Mouse (Mus musculus) MEL (cell line): ENCODE measurements at regions not wholly inside any gene's neighbourhood (a gene's known extent, or its start where the extent isn't known, plus 50 kb on each side); places are given as distances from the start of the nearest gene placed in this dataset.

Experiments
- CTCF ChIP-seq, 3 experiments: IDR thresholded peaks in 2 of 3; conservative IDR thresholded peaks in 1 of 3; 2 replicates each; pipeline ENCODE4 v1.5.1; 2011 to 2012; ENCODE audit warnings: low read length in 3 of 3, low read depth in 2 of 3, mild to moderate bottlenecking in 2 of 3, improper control_type of control experiment in 1 of 3, inconsistent platforms in 1 of 3, mixed read lengths in 1 of 3, moderate library complexity in 1 of 3; ENCODE audit not compliant: control insufficient read depth in 1 of 3, insufficient read depth in 1 of 3, poor library complexity in 1 of 3, severe bottlenecking in 1 of 3
- EP300 ChIP-seq, 2 experiments: IDR thresholded peaks; 2 replicates each; pipeline ENCODE4 v1.6.1; 2011; ENCODE audit warnings: improper control_type of control experiment in 2 of 2, low read length in 2 of 2, low read depth in 1 of 2, mild to moderate bottlenecking in 1 of 2
- GABPA ChIP-seq: IDR thresholded peaks from 2 replicates; pipeline ENCODE4 v1.6.1; 2012; ENCODE audit warnings: low read depth, mild to moderate bottlenecking, inconsistent platforms, low read length, improper control_type of control experiment, moderate library complexity
- MAFK ChIP-seq: IDR thresholded peaks from 2 replicates; pipeline ENCODE4 v1.6.1; 2011; ENCODE audit warnings: low read depth, mild to moderate bottlenecking, low read length, improper control_type of control experiment, borderline replicate concordance
- NRF1 ChIP-seq: IDR thresholded peaks from 2 replicates; pipeline ENCODE4 v1.6.1; 2014; ENCODE audit warnings: low read depth, mild to moderate bottlenecking, inconsistent platforms, low read length, improper control_type of control experiment, moderate library complexity; ENCODE audit not compliant: poor library complexity, insufficient read depth, severe bottlenecking
- POLR2A ChIP-seq, 2 experiments: IDR thresholded peaks; 2 replicates each; pipeline ENCODE4 v1.6.1; 2011 to 2012; ENCODE audit warnings: low read length in 2 of 2, mild to moderate bottlenecking in 2 of 2, control low read depth in 1 of 2, improper control_type of control experiment in 1 of 2, low read depth in 1 of 2, moderate library complexity in 1 of 2; ENCODE audit not compliant: control insufficient read depth in 1 of 2, insufficient read depth in 1 of 2, poor library complexity in 1 of 2
- TBP ChIP-seq: IDR thresholded peaks from 2 replicates; pipeline ENCODE4 v1.8.0; 2011; ENCODE audit warnings: low read depth, low read length, improper control_type of control experiment
- ZC3H11A ChIP-seq: IDR thresholded peaks from 2 replicates; pipeline ENCODE4 v1.6.1; 2012; ENCODE audit warnings: low read depth, mild to moderate bottlenecking, inconsistent platforms, low read length, improper control_type of control experiment
- ZMIZ1 ChIP-seq: IDR thresholded peaks from 2 replicates; pipeline ENCODE4 v1.6.1; 2012; ENCODE audit warnings: low read depth, mild to moderate bottlenecking, inconsistent platforms, low read length, improper control_type of control experiment, moderate library complexity

DNA sequence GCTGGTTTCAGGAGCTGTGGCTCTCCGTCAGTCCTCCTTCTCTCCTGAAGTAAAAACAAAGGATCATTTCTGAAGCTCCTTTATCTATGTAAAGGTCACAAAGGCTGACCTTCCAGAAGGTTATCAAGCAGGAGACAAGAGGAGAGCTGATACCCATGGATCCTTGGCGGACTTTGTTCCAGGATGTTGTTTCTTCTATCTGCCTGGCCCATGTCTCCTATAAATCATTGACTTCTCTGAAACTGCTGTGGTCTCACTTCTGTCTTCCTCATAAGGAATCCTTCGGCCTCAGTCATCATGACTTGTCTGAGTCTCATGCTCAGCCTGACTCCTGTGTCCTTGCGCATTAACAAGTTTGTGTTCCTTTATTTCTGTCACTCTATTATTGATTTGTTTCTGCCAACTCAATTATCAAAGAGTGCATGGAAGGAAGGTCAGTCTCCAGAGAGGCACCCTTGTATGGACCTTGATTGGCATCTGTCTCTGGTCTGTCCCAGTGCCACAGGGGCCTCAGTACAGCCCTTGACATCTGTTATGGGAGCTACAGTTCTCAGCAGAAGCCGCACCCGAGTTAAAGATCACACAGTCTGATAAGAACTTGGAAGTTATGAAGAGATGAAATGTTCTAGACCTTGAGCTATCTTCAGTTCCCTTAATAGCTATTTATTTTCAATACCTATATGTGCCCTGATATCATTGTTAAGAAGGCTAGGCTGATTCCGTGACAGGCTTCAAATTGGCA lies 53.2 kb upstream of the Dazl start:
- no peak for TF ChIP-seq MAFK
- no peak for TF ChIP-seq GABPA
- no peak for TF ChIP-seq POLR2A (IDR thresholded peaks at IDR 0.05; ENCODE audit: control insufficient read depth in 1 of 2, insufficient read depth in 1 of 2, low read depth in 1 of 2, low read length in 2 of 2, poor library complexity in 1 of 2)
- TF ChIP-seq EP300 (IDR thresholded peaks at IDR 0.05; ENCODE audit: low read depth in 1 of 2, low read length in 2 of 2) = 0 out of 4 replicates have a peak, but pooled peaks of 1 of the 2 experiments have one; percentile 19
- no peak for TF ChIP-seq NRF1
- TF ChIP-seq CTCF (IDR thresholded peaks at IDR 0.05 in 2 of 3, conservative IDR thresholded peaks at IDR 0.05 in 1 of 3; ENCODE audit: control insufficient read depth in 1 of 3, insufficient read depth in 1 of 3, low read depth in 2 of 3, low read length in 3 of 3, poor library complexity in 1 of 3, severe bottlenecking in 1 of 3) = no peak
- TF ChIP-seq ZC3H11A = no peak
- no peak for TF ChIP-seq TBP
- TF ChIP-seq ZMIZ1 = no peak
